Mouse (Mus musculus) left cerebral cortex, postnatal 14 days (tissue): ENCODE results near the gene Lcmt1. TPM values are rescaled to one million over a fixed set of nuclear protein-coding genes. Genes with fewer than 3 reads are reported as not detected.

Experiments used
- DNase-seq, 2 experiments: peaks; one replicate each; pipeline ENCODE4 v3.0.0; 2021 to 2022; ENCODE audit warnings: low spot score in 2 of 2, mixed read lengths in 1 of 2
- intact Hi-C: fragments of 180-260 bp; cut with DNase I; formaldehyde crosslinking; loops from one replicate; pipeline ENCODE4 v1.15.1; 2025
- total RNA-seq, 2 experiments: library from RNA; stranded (reverse); gene quantifications; 2 replicates each; pipeline ENCODE4 v1.2.3; 2021

Gene Lcmt1
- total RNA-seq, 2 experiments from 2014 or later = 83.3 to 91.9 TPM

GRCm38 (mm10) chr7:123430411-123430705 lies 60.8 kb downstream of the Lcmt1 start:
- intact Hi-C loops = no loop called here
- no peak for DNase-seq

- intact Hi-C loops = no loop called here
- DNase-seq = no peak
These were observed 61.6 kb downstream of the Lcmt1 start for GRCm38 (mm10) chr7:123431206-123431605.

GRCm38 (mm10) chr7:123442079-123442478 lies 72.5 kb downstream of the Lcmt1 start:
- DNase-seq = no peak
- intact Hi-C loops = no loop called here

GRCm38 (mm10) chr7:123448794-123449193 lies 79.2 kb downstream of the Lcmt1 start:
- DNase-seq = no peak
- intact Hi-C loops = no loop called here

GRCm38 (mm10) chr7:123449676-123450075 lies 80.1 kb downstream of the Lcmt1 start:
- no peak for DNase-seq
- intact Hi-C loops = no loop called here

GRCm38 (mm10) chr7:123450515-123450914 lies 80.9 kb downstream of the Lcmt1 start:
- intact Hi-C loops = no loop called here
- no peak for DNase-seq

- intact Hi-C loops = no loop called here
- DNase-seq = no peak
These were observed 83.0 kb downstream of the Lcmt1 start for GRCm38 (mm10) chr7:123452551-123452950.

GRCm38 (mm10) chr7:123453066-123453465 lies 83.5 kb downstream of the Lcmt1 start:
- intact Hi-C loops = no loop called here
- no peak for DNase-seq

- intact Hi-C loops = no loop called here
- no peak for DNase-seq
These were observed 85.5 kb downstream of the Lcmt1 start for GRCm38 (mm10) chr7:123455088-123455487.

- intact Hi-C loops = no loop called here
- DNase-seq = no peak
These were observed 88.7 kb downstream of the Lcmt1 start for GRCm38 (mm10) chr7:123458309-123458708.

- no peak for DNase-seq
These were observed 89.7 kb downstream of the Lcmt1 start for GRCm38 (mm10) chr7:123459247-123459646.

GRCm38 (mm10) chr7:123461316-123461715 lies 91.7 kb downstream of the Lcmt1 start:
- intact Hi-C loops = loop anchor here (10.0 kb wide), 1 partner anchor 447 kb away; no protein-coding TSS in a partner anchor
- no peak for DNase-seq

More at GRCm38 (mm10) chr7:123459247-123459646, 89.7 kb downstream of the Lcmt1 start:
- intact Hi-C loops = no loop called here

- DNase-seq = no peak
- intact Hi-C loops = loop anchor here (10.0 kb wide), 1 partner anchor 447 kb away; no protein-coding TSS in a partner anchor
These were observed 92.5 kb downstream of the Lcmt1 start, which contains the start of gene Aqp8 for GRCm38 (mm10) chr7:123462070-123462501. Gene Aqp8 (plus strand): TSS chr7:123462291.

- no peak for DNase-seq
- intact Hi-C loops = loop anchor here (10.0 kb wide), 1 partner anchor 449 kb away; no protein-coding TSS in a partner anchor
These were observed 94.0 kb downstream of the Lcmt1 start for GRCm38 (mm10) chr7:123463569-123463968.

GRCm38 (mm10) chr7:123465692-123466387 lies 96.3 kb downstream of the Lcmt1 start:
- peak; percentile 55 to 83 for DNase-seq
- intact Hi-C loops = loop anchor here (2.0 to 10.0 kb wide), 4 partner anchors 59 to 519 kb away; no protein-coding TSS in a partner anchor

- intact Hi-C loops = loop anchor here (5.0 to 10.0 kb wide), 3 partner anchors 61 to 521 kb away; no protein-coding TSS in a partner anchor
- DNase-seq = no peak
These were observed 98.4 kb downstream of the Lcmt1 start for GRCm38 (mm10) chr7:123467961-123468360.

Other genes with a start within 250 kb of the Lcmt1 start
- gene Tnrc6a, start 245.9 kb upstream of the Lcmt1 start, total RNA-seq = 10 to 100 TPM; 44.5 to 52.2 TPM
- gene Slc5a11, start 155.0 kb upstream of the Lcmt1 start, total RNA-seq = under 1 TPM; 0.17 to 0.42 TPM
- 10 to 100 TPM; 16.9 to 20.9 TPM for gene Arhgap17, start 131 bp downstream of the Lcmt1 start, total RNA-seq
- not detected for gene Aqp8, start 92.5 kb downstream of the Lcmt1 start, total RNA-seq
- gene Zkscan2, start 130.7 kb downstream of the Lcmt1 start, total RNA-seq = 10 to 100 TPM; 17.1 to 19.3 TPM